In genomic region chr4:126468925-126469324, GRCm38 (mm10) we compare ENCODE assay signal across 7 mouse cellular contexts. TPM values are rescaled to one million over a fixed set of nuclear protein-coding genes. Genes with fewer than 3 reads are reported as not detected.
DNase-seq lines count a peak whose midpoint lies in the region; ATAC-seq and TF ChIP-seq lines count a peak whose summit lies in the region.

No protein-coding gene starts in this region.

- no peak for TF ChIP-seq EP300 in stomach, postnatal 0 days (optimal IDR thresholded peaks at IDR 0.05)

- 7% methylated on average over 8 of the region's 8 CpGs for WGBS in neural tube, embryonic 11.5 days
- WGBS in forebrain, embryonic 10.5 days, result 11% methylated on average over 8 of the region's 8 CpGs
- 8% methylated on average over 8 of the region's 8 CpGs for WGBS in limb, embryonic 15.5 days
- 7% methylated on average over 8 of the region's 8 CpGs for WGBS in stomach, postnatal 0 days

- no peaks in the 10 kb centered on the region for H3K36me3 ChIP-seq in neural tube, embryonic 11.5 days (ENCODE audit: control insufficient read depth, insufficient read depth, low read length)
- H3K36me3 ChIP-seq in forebrain, embryonic 10.5 days (replicated peaks), result no peaks in the 10 kb centered on the region
- no peaks in the 10 kb centered on the region for H3K36me3 ChIP-seq in limb, embryonic 15.5 days
- H3K36me3 ChIP-seq in stomach, postnatal 0 days (ENCODE audit: control insufficient read depth, insufficient read depth, low read length), result no peaks in the 10 kb centered on the region

- no peaks in the 10 kb centered on the region for H3K27me3 ChIP-seq in neural tube, embryonic 11.5 days (ENCODE audit: control insufficient read depth, insufficient read depth, low read length)
- no peaks in the 10 kb centered on the region for H3K27me3 ChIP-seq in forebrain, embryonic 10.5 days (ENCODE audit: poor library complexity, severe bottlenecking)
- H3K27me3 ChIP-seq in limb, embryonic 15.5 days, result no peaks in the 10 kb centered on the region
- no peaks in the 10 kb centered on the region for H3K27me3 ChIP-seq in stomach, postnatal 0 days (ENCODE audit: control insufficient read depth, insufficient read depth, low read length)

- peaks cover 32% of the 10 kb centered on the region for H3K4me1 ChIP-seq in neural tube, embryonic 11.5 days (ENCODE audit: control insufficient read depth, insufficient read depth, low read length)
- peaks cover 51% of the 10 kb centered on the region for H3K4me1 ChIP-seq in forebrain, embryonic 10.5 days
- H3K4me1 ChIP-seq in limb, embryonic 15.5 days, result peaks cover 29% of the 10 kb centered on the region
- H3K4me1 ChIP-seq in stomach, postnatal 0 days (replicated peaks; ENCODE audit: control insufficient read depth, insufficient read depth), result peaks cover 10% of the 10 kb centered on the region; the same call in 1 of the 2 replicates

- no peak for TF ChIP-seq CTCF in stomach, postnatal 0 days (IDR thresholded peaks at IDR 0.05; ENCODE audit: low read depth)

- no peak; the same call in 1 of the 2 replicates for ATAC-seq in neural tube, embryonic 11.5 days (ENCODE audit: insufficient read depth, low FRiP score, low TSS enrichment)
- ATAC-seq in limb, embryonic 15.5 days (ENCODE audit: insufficient number of reproducible peaks, low FRiP score, low TSS enrichment, low read depth), result no peak; the same call in 1 of the 2 replicates
- ATAC-seq in stomach, postnatal 0 days (ENCODE audit: low FRiP score, low TSS enrichment), result no peak
- no peak for ATAC-seq in activated CD4-positive, CD25-positive, alpha-beta regulatory T cell, adult 4 months

- H3K9ac ChIP-seq in neural tube, embryonic 11.5 days (ENCODE audit: low read length), result peak overlapping the region; percentile 98
- no peak overlapping the region for H3K9ac ChIP-seq in limb, embryonic 15.5 days
- H3K9ac ChIP-seq in stomach, postnatal 0 days (ENCODE audit: low read length), result 0 out of 2 replicates have a peak overlapping the region, but pooled peaks have one; percentile 18

- H3K4me2 ChIP-seq in neural tube, embryonic 11.5 days (ENCODE audit: low read depth), result peak overlapping the region; percentile 60
- H3K4me2 ChIP-seq in limb, embryonic 15.5 days, result peak overlapping the region; percentile 84
- H3K4me2 ChIP-seq in stomach, postnatal 0 days (replicated peaks; ENCODE audit: low read depth), result peak overlapping the region; percentile 83

- H3K27ac ChIP-seq in neural tube, embryonic 11.5 days (ENCODE audit: low read depth, low read length), result peak overlapping the region; percentile 96
- peak overlapping the region; percentile 99 for H3K27ac ChIP-seq in forebrain, embryonic 10.5 days
- H3K27ac ChIP-seq in limb, embryonic 15.5 days, result peak overlapping the region; percentile 57; the same call in 1 of the 2 replicates
- H3K27ac ChIP-seq in stomach, postnatal 0 days (replicated peaks), result 0 out of 2 replicates have a peak overlapping the region, but pooled peaks have one; percentile 4

- no peaks in the 10 kb centered on the region for H3K9me3 ChIP-seq in neural tube, embryonic 11.5 days (ENCODE audit: control insufficient read depth, low read length)
- no peaks in the 10 kb centered on the region for H3K9me3 ChIP-seq in forebrain, embryonic 10.5 days
- no peaks in the 10 kb centered on the region for H3K9me3 ChIP-seq in limb, embryonic 15.5 days
- H3K9me3 ChIP-seq in stomach, postnatal 0 days (ENCODE audit: control insufficient read depth, low read length), result no peaks in the 10 kb centered on the region

- no peak for DNase-seq in neural tube, embryonic 11.5 days (ENCODE audit: low spot score)
- no peak for DNase-seq in neural tube, embryonic 10.5 days (ENCODE audit: extremely low spot score, low spot score)
- no peak for DNase-seq in forebrain, embryonic 10.5 days (ENCODE audit: extremely low spot score, low spot score)
- no peak for DNase-seq in stomach, postnatal 0 days (ENCODE audit: low spot score)
- no peak for DNase-seq in c-Kit-positive CD71-positive TER-119-positive erythroid progenitor cells, embryonic 14.5 days (ENCODE audit: low spot score)

- peak overlapping the region; percentile 97 for H3K4me3 ChIP-seq in neural tube, embryonic 11.5 days (ENCODE audit: low read depth, low read length)
- H3K4me3 ChIP-seq in forebrain, embryonic 10.5 days, result peak overlapping the region; percentile 95
- peak overlapping the region; percentile 89 for H3K4me3 ChIP-seq in limb, embryonic 15.5 days
- peak overlapping the region; percentile 95 for H3K4me3 ChIP-seq in stomach, postnatal 0 days (ENCODE audit: low read depth, low read length)

RNA-seq across cellular contexts. Expression of gene Ago1, which starts 0.5 kb away (rescaled TPM):
- polyA plus RNA-seq in neural tube, embryonic 11.5 days (2014; fragmentation: Nextera tagmentation; extraction: Ambion mirVana), result 23.2 and 26.3 TPM in 2 replicates
- 9.1 and 11.4 TPM in 2 replicates for polyA plus RNA-seq in forebrain, embryonic 10.5 days (2016; fragmentation: Nextera tagmentation; extraction: Ambion mirVana)
- 3.1 and 4.0 TPM in 2 replicates for polyA plus RNA-seq in limb, embryonic 15.5 days (2015; fragmentation: Nextera tagmentation; extraction: Ambion mirVana)
- 2.5 and 2.8 TPM in 2 replicates for polyA plus RNA-seq in stomach, postnatal 0 days (2015; fragmentation: Nextera tagmentation; extraction: Ambion mirVana)
- polyA plus RNA-seq in activated CD4-positive, CD25-positive, alpha-beta regulatory T cell, adult 4 months (2017; shearing (Covaris generic)), result 1 to 10 TPM; 6.7 to 7.8 TPM

RNA-seq across cellular contexts. Expression of gene Ago3, which starts 39.6 kb away (rescaled TPM):
- polyA plus RNA-seq in neural tube, embryonic 11.5 days (2014; fragmentation: Nextera tagmentation; extraction: Ambion mirVana), result 9.8 and 14.6 TPM in 2 replicates
- 12.0 and 15.7 TPM in 2 replicates for polyA plus RNA-seq in forebrain, embryonic 10.5 days (2016; fragmentation: Nextera tagmentation; extraction: Ambion mirVana)
- 15.2 and 17.1 TPM in 2 replicates for polyA plus RNA-seq in limb, embryonic 15.5 days (2015; fragmentation: Nextera tagmentation; extraction: Ambion mirVana)
- polyA plus RNA-seq in stomach, postnatal 0 days (2015; fragmentation: Nextera tagmentation; extraction: Ambion mirVana), result 7.7 and 8.0 TPM in 2 replicates
- 10 to 100 TPM; 14.9 to 21.0 TPM for polyA plus RNA-seq in activated CD4-positive, CD25-positive, alpha-beta regulatory T cell, adult 4 months (2017; shearing (Covaris generic))

Comparison
In these comparisons a context has a peak if more than half of its experiments do, and no peak if none do; other contexts are left out.
1. H3K27ac ChIP-seq: peak in every context shown above with its lines; median percentile 99 in forebrain, embryonic 10.5 days; 96 in neural tube, embryonic 11.5 days; 57 in limb, embryonic 15.5 days; 4 in stomach, postnatal 0 days.